In the genomic region with DNA sequence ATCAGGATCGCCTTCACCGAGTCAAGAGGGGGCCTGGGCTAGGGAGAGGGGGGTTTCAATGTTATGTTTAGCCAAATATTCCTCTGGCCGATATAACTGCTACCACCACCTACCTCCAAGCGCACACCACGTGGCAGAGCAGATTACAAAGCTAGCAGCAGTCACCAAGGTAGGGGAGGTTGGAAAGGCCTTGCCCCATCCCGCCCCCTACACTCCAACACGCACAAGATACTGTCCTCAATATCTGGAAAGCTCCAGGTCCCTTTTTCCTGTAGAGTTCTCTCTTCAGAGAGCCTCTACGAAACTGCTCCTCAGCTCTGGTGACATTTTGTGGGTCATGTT, we compare ENCODE assay signal across 8 mouse cellular contexts.
DNase-seq lines count a peak whose midpoint lies in the region; ATAC-seq and TF ChIP-seq lines count a peak whose summit lies in the region.

No protein-coding gene starts in this region.

- DNase-seq in layer of hippocampus, adult 2 months (ENCODE audit: low spot score in 2 of 2) = no peak
- DNase-seq in layer of hippocampus, adult 9-10 months (ENCODE audit: low spot score) = no peak
- no peak for DNase-seq in embryonic facial prominence, embryonic 10.5 days (ENCODE audit: low spot score)
- DNase-seq in adrenal gland, postnatal 36 days = no peak
- no peak for DNase-seq in left cerebral cortex, adult 9 months (ENCODE audit: low spot score in 2 of 2)
- DNase-seq in adrenal gland, postnatal 25 days = no peak

- WGBS in embryonic facial prominence, embryonic 10.5 days = 3% methylated on average over 8 of the region's 8 CpGs
- 9% methylated on average over 8 of the region's 8 CpGs for WGBS in intestine, embryonic 16.5 days

- H3K4me2 ChIP-seq in intestine, embryonic 16.5 days (ENCODE audit: low read depth, low read length) = peak overlapping the region; percentile 49

- H3K4me3 ChIP-seq in layer of hippocampus, adult 2 months = peak overlapping the region; percentile 58
- peak overlapping the region; percentile 39 for H3K4me3 ChIP-seq in embryonic facial prominence, embryonic 10.5 days
- H3K4me3 ChIP-seq in intestine, embryonic 16.5 days (ENCODE audit: low read length) = peak overlapping the region; percentile 44

- no peaks in the 10 kb centered on the region for H3K36me3 ChIP-seq in embryonic facial prominence, embryonic 10.5 days (replicated peaks)
- H3K36me3 ChIP-seq in intestine, embryonic 16.5 days (ENCODE audit: control insufficient read depth, insufficient read depth, low read length) = no peaks in the 10 kb centered on the region

- H3K27me3 ChIP-seq in embryonic facial prominence, embryonic 10.5 days (replicated peaks; ENCODE audit: low read depth, poor library complexity, severe bottlenecking) = no peaks in the 10 kb centered on the region
- no peaks in the 10 kb centered on the region for H3K27me3 ChIP-seq in intestine, embryonic 16.5 days (replicated peaks; ENCODE audit: control insufficient read depth, insufficient read depth, low read length)

- ATAC-seq in intestine, embryonic 16.5 days = no peak
- peak; percentile 13; the same call in 1 of the 2 replicates for ATAC-seq in monocyte, adult 5-6 weeks (replicated peaks; ENCODE audit: insufficient number of reproducible peaks, low FRiP score, low TSS enrichment, poor library complexity, severe bottlenecking)

- peaks cover 47% of the 10 kb centered on the region for H3K4me1 ChIP-seq in embryonic facial prominence, embryonic 10.5 days
- H3K4me1 ChIP-seq in intestine, embryonic 16.5 days (ENCODE audit: control insufficient read depth, insufficient read depth, low read length) = peaks cover 27% of the 10 kb centered on the region

- H3K9ac ChIP-seq in intestine, embryonic 16.5 days (ENCODE audit: low read depth, low read length) = 0 out of 2 replicates have a peak overlapping the region, but pooled peaks have one; percentile 21

- peak; percentile 31 for TF ChIP-seq CTCF in layer of hippocampus, adult 2 months (conservative IDR thresholded peaks at IDR 0.05)

- H3K27ac ChIP-seq in layer of hippocampus, adult 2 months = peak overlapping the region; percentile 94
- peak overlapping the region; percentile 80 for H3K27ac ChIP-seq in embryonic facial prominence, embryonic 10.5 days (replicated peaks)
- H3K27ac ChIP-seq in intestine, embryonic 16.5 days (ENCODE audit: low read length) = peak overlapping the region; percentile 2; the same call in 1 of the 2 replicates

- no peaks in the 10 kb centered on the region for H3K9me3 ChIP-seq in embryonic facial prominence, embryonic 10.5 days
- H3K9me3 ChIP-seq in intestine, embryonic 16.5 days (ENCODE audit: control insufficient read depth, low read length) = no peaks in the 10 kb centered on the region

Comparison
In these comparisons a context has a peak if more than half of its experiments do, and no peak if none do; other contexts are left out.
1. H3K27ac ChIP-seq: peak in every context shown above with its lines; median percentile 94 in layer of hippocampus, adult 2 months; 80 in embryonic facial prominence, embryonic 10.5 days; 2 in intestine, embryonic 16.5 days.